Mouse (Mus musculus) lung, adult 18-20 months (tissue): ENCODE results near the gene Olfr1014.

ENCODE experiments used
- DNase-seq, 2 experiments: peaks; one replicate each; pipeline ENCODE4 v3.0.0; 2022; ENCODE audit warnings: mixed read lengths in 2 of 2

The Olfr1014 gene

GRCm38 (mm10) chr2:85772413-85772812 is at the start of gene Olfr1014:
TSS of gene Olfr1014 (plus strand) at chr2:85772713.
- DNase-seq: no peak

GRCm38 (mm10) chr2:85725793-85726192 is 46.7 kb upstream of the Olfr1014 start:
- DNase-seq: no peak

GRCm38 (mm10) chr2:85753822-85754221 is 18.7 kb upstream of the Olfr1014 start:
- DNase-seq: no peak

- DNase-seq: no peak
Measured at GRCm38 (mm10) chr2:85762666-85763065, 9.8 kb upstream of the Olfr1014 start, which contains the start of gene Olfr1012. TSS of gene Olfr1012 (minus strand) at chr2:85762766.

GRCm38 (mm10) chr2:85766798-85767197 is 5.7 kb upstream of the Olfr1014 start, which contains the start of gene Olfr1013:
TSS of gene Olfr1013 (plus strand) at chr2:85767098.
- DNase-seq: no peak

- no peak for DNase-seq
Measured at GRCm38 (mm10) chr2:85781717-85782116, 9.2 kb downstream of the Olfr1014 start, which contains the start of gene Olfr1015. TSS of gene Olfr1015 (plus strand) at chr2:85782017.

- DNase-seq: no peak
Measured at GRCm38 (mm10) chr2:85792331-85792730, 19.8 kb downstream of the Olfr1014 start.

- DNase-seq: no peak
Measured at GRCm38 (mm10) chr2:85802444-85802843, 29.9 kb downstream of the Olfr1014 start, which contains the start of gene Olfr1016. TSS of gene Olfr1016 (minus strand) at chr2:85802544.

GRCm38 (mm10) chr2:85804501-85804900 is 32.0 kb downstream of the Olfr1014 start:
- no peak for DNase-seq

- DNase-seq: no peak
Measured at GRCm38 (mm10) chr2:85818179-85818578, 45.7 kb downstream of the Olfr1014 start, which contains the start of gene Olfr1018. TSS of gene Olfr1018 (plus strand) at chr2:85818479.
